Mouse (Mus musculus): ENCODE results near the gene Cbl.

Cbl gene

GRCm38 (mm10) chr9:44239447-44239846 lies 5.6 kb upstream of the Cbl start:
- no peak for DNase-seq (ENCODE audit: low spot score)

- no peak for DNase-seq (ENCODE audit: low spot score)
Measured at GRCm38 (mm10) chr9:44238501-44239190, 4.8 kb upstream of the Cbl start.

GRCm38 (mm10) chr9:44237128-44237527 lies 3.3 kb upstream of the Cbl start:
- DNase-seq (ENCODE audit: low spot score) = no peak

GRCm38 (mm10) chr9:44236601-44237000 lies 2.8 kb upstream of the Cbl start:
- no peak for DNase-seq (ENCODE audit: low spot score)

- DNase-seq (ENCODE audit: low spot score) = no peak
Measured at GRCm38 (mm10) chr9:44234479-44235427, 904 bp upstream of the Cbl start.

- DNase-seq (ENCODE audit: low spot score) = no peak
Measured at GRCm38 (mm10) chr9:44233021-44233801, 638 bp downstream of the Cbl start.

- no peak for DNase-seq (ENCODE audit: low spot score)
Measured at GRCm38 (mm10) chr9:44231609-44232008, 2.2 kb downstream of the Cbl start.

GRCm38 (mm10) chr9:44225993-44226392 lies 7.9 kb downstream of the Cbl start:
- no peak for DNase-seq (ENCODE audit: low spot score)

- DNase-seq (ENCODE audit: low spot score) = no peak
Measured at GRCm38 (mm10) chr9:44213538-44213937, 20.3 kb downstream of the Cbl start.

GRCm38 (mm10) chr9:44212406-44212805 lies 21.4 kb downstream of the Cbl start:
- no peak for DNase-seq (ENCODE audit: low spot score)

GRCm38 (mm10) chr9:44209416-44209815 lies 24.4 kb downstream of the Cbl start:
- DNase-seq (ENCODE audit: low spot score) = no peak

GRCm38 (mm10) chr9:44207840-44208239 lies 26.0 kb downstream of the Cbl start:
- no peak for DNase-seq (ENCODE audit: low spot score)

GRCm38 (mm10) chr9:44200458-44200857 lies 33.4 kb downstream of the Cbl start:
- no peak for DNase-seq (ENCODE audit: low spot score)

- no peak for DNase-seq (ENCODE audit: low spot score)
Measured at GRCm38 (mm10) chr9:44199580-44199979, 34.3 kb downstream of the Cbl start.

GRCm38 (mm10) chr9:44199166-44199565 lies 34.7 kb downstream of the Cbl start:
- no peak for DNase-seq (ENCODE audit: low spot score)

- DNase-seq (ENCODE audit: low spot score) = no peak
Measured at GRCm38 (mm10) chr9:44196354-44196753, 37.5 kb downstream of the Cbl start.

- DNase-seq (ENCODE audit: low spot score) = no peak
Measured at GRCm38 (mm10) chr9:44194000-44194399, 39.8 kb downstream of the Cbl start.

GRCm38 (mm10) chr9:44192794-44193193 lies 41.1 kb downstream of the Cbl start:
- DNase-seq (ENCODE audit: low spot score) = no peak

GRCm38 (mm10) chr9:44192312-44192711 lies 41.5 kb downstream of the Cbl start:
- DNase-seq (ENCODE audit: low spot score) = no peak

GRCm38 (mm10) chr9:44191166-44191565 lies 42.7 kb downstream of the Cbl start:
- DNase-seq (ENCODE audit: low spot score) = no peak

GRCm38 (mm10) chr9:44188223-44188622 lies 45.6 kb downstream of the Cbl start:
- DNase-seq (ENCODE audit: low spot score) = no peak

GRCm38 (mm10) chr9:44182260-44182659 lies 51.6 kb downstream of the Cbl start:
- no peak for DNase-seq (ENCODE audit: low spot score)

Measured in ovary, postnatal 10 days (tissue).